Mouse (Mus musculus): ENCODE measurements around the gene Foxc1.

Foxc1 gene

DNA sequence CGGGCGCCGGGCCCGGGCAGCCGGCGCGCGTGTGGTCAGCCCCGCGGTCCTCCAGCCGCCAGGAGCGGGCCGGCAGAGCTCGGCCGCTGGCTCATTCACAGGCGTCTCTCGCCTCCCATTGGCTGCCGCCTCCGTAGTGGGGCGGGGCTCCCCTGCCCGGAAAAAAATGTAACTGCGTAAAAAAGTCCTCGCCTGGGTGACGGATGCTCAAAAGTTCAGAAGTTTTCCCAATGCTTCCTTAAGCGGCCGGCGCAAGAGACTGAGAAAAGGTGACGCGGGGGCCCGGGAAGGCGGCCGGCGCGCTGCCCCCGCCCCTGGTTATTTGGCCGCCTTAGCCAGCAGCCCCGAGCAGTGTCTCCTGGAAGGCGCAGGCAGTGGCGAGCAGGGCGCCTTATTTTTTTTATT lies at the start of gene Foxc1:
TSS of gene Foxc1 (plus strand) at position 206 of the 405 bp plus-strand sequence.
- DNase-seq: no peak

- DNase-seq: no peak
Observed at GRCm38 (mm10) chr13:31760411-31760810, 46.0 kb upstream of the Foxc1 start.

- DNase-seq: no peak
Observed at GRCm38 (mm10) chr13:31761057-31761456, 45.4 kb upstream of the Foxc1 start.

DNA sequence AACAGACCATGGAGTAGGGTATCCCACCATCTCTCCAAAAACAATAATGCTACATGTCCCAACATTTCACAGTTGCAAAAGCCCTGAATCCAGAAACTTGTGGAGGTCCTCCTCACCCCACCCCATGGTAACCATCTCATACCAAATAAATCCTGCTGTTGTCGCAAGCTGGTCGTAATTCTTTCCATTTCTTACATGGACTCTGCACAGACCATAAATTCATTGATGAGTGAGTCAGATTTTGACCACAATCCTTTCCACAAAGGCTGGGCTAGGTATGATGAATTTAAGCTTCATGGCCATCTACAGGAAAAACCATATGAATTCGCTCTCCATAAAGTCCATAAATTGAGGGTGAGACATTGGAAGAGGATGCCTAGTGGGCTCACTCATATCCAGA lies 42.0 kb upstream of the Foxc1 start:
- DNase-seq: no peak

GRCm38 (mm10) chr13:31765564-31765963 lies 40.9 kb upstream of the Foxc1 start:
- DNase-seq: no peak

DNA sequence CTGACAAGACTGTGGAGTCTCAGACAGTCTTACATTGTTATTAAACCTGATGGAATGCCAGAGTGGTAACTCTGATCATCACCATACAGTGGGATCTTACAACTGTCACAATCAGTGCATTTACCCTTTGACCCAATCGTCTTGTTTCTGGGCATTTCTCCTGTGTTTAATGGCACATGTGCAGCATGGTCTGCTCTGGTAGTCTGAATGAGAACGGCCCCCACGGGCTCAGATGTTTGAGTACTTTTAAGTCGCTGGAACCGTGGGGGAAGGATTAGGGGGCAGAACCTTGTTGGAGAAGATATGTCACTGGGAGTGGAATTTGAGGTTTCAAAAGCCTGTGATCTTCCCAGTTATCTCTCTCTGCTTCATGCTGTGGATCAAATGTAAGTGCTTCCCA lies 33.6 kb upstream of the Foxc1 start:
- DNase-seq: no peak

- DNase-seq: no peak
Observed at GRCm38 (mm10) chr13:31775762-31776161, 30.7 kb upstream of the Foxc1 start.

- no peak for DNase-seq
Observed at GRCm38 (mm10) chr13:31779281-31779981, 27.0 kb upstream of the Foxc1 start.

- DNase-seq: no peak
Observed at GRCm38 (mm10) chr13:31780299-31780698, 26.1 kb upstream of the Foxc1 start.

DNA sequence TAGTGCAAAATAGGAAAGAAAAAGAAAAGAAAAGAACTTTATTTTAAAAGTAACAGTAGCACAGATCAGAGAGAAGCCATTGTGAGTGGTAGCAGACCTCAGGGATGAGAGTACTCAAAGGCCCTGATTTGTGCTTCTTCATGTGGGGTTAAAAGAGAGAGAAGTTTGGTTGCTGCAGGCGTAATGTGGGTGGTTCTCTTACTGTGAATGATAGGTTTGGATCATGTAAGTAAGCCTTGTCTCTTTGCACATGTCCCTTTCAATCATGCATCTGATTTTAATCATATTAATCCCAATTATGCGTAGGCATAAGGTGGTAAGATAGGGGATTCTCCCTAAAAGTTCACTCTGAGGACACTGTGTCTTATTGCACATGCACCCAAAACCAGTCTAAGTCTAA lies 24.4 kb upstream of the Foxc1 start:
- DNase-seq: no peak

DNA sequence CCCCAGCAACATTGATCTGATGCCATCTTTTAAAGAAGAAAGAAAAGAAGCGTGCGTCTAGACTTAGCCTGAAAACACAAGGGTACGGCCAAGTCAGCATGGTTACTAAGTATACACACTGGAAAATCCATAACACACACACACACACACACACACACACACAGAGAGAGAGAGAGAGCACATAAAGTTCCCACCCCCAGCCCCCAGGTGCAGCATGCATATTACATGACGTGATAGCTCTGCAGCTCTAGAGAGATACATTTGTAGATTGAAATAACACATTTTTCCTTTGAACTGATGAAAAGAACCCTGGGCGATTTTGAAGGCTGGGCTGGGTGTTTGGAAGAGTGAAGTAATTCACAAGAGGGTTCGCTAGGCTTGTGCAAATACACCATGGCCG lies 21.7 kb upstream of the Foxc1 start:
- no peak for DNase-seq

DNA sequence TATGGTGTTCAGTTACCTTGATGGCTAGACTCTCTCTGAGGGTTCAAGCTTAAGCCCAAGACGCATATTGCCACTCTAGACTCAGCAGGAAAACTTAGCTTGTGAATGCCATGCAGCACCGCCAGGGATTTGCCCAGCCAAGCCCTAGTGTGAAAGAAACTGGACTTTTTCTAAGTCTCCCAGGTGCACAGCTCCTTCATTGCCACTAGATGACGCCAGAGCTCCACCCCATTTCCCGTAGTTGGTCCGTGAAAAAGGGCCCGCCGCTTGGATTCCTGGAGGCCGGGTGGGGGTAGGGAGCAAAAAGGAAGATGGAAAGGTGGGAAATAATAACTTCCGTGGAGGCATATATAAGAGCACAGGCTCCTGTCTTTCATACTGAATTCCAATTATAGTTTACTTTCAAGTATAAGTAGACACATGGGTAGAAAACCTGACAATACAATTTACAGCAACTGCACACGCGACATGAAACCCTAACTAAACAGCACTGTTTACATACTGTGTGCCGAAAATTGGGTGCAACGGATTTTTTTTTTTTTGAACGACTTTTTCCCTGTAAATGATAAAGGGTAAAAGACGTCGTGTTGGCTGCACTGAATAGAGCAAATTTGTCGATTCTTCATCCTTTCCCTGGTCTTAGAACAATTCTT lies 13.8 kb upstream of the Foxc1 start:
- no peak for DNase-seq

- no peak for DNase-seq
Observed at GRCm38 (mm10) chr13:31793163-31793562, 13.3 kb upstream of the Foxc1 start.

DNA sequence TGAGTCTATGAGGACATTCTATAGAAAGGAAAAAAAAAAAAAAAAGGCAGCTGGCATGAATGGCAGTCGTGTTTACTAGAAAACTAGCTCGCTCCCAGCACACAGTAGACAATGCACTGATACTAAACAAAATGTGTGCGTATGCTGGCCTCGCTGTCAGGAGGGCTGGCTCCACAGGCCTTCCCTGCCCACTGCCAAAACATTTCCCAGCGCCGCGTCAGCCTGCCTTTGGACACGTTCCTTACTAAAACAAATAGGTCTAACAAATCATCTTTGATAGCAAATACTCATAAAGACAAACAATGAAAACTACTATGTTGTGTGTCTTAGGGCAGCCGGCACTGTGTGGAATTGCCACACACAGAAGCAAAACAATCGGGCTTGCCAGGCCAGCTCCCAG lies 9.1 kb upstream of the Foxc1 start:
- DNase-seq: no peak

GRCm38 (mm10) chr13:31798075-31798474 lies 8.4 kb upstream of the Foxc1 start:
- no peak for DNase-seq

GRCm38 (mm10) chr13:31800581-31801576 lies 5.6 kb upstream of the Foxc1 start:
- peak; percentile 66 for DNase-seq

GRCm38 (mm10) chr13:31801703-31802305 lies 4.6 kb upstream of the Foxc1 start:
- no peak for DNase-seq

DNA sequence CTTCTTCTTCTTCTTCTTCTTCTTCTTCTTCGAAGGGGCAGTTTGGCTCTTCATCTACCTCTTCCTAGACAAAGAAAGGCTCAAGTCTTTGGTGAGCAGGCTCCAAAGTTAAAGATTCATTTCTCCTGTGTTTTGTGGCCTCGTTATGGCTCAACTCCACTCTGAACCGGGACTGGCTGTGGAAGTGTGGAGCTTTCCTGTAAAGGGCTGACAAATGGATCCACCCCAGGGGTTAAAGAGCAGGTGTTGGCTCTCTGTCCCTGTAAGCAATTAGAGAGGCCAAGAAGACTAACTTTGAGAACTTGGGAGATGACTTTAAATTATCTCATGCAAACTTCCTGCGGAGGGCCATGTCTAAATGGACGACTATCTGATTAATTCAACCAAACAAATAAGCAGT lies 4.0 kb upstream of the Foxc1 start:
- no peak for DNase-seq

GRCm38 (mm10) chr13:31803166-31804093 lies 3.0 kb upstream of the Foxc1 start:
- DNase-seq: no peak

GRCm38 (mm10) chr13:31804571-31804970 lies 1.9 kb upstream of the Foxc1 start:
- DNase-seq: no peak

GRCm38 (mm10) chr13:31805831-31806427 lies 504 bp upstream of the Foxc1 start:
- no peak for DNase-seq

Measured in cerebellum, adult 11 months (tissue).